Mouse (Mus musculus) stomach, embryonic 15.5 days (tissue): ENCODE measurements around the gene Tgfbr3. TPM values are rescaled to one million over a fixed set of nuclear protein-coding genes. Genes with fewer than 3 reads are reported as not detected.
A peak's percentile ranks its signal among the peaks of the same experiment; 100 is the strongest.

Experiments
- ATAC-seq: fragments of 200-750 bp; cut with Nextera tagmentation; 2 replicates; pipeline ENCODE4 v1.8.0; 2017; ENCODE audit warnings: low read depth, moderate number of reproducible peaks, moderate TSS enrichment; ENCODE audit not compliant: insufficient read depth, low FRiP score
- H3K27ac ChIP-seq: fragments of 300-500 bp; sonication (generic); 2 replicates; pipeline ENCODE4 v1.5.1; 2015; ENCODE audit warnings: mild to moderate bottlenecking, inconsistent platforms
- H3K27me3 ChIP-seq: fragments of 300-500 bp; sonication (generic); replicated peaks from 2 replicates; pipeline ENCODE4 v1.6.1; 2015; ENCODE audit warnings: inconsistent platforms
- H3K36me3 ChIP-seq: fragments of 300-500 bp; sonication (generic); 2 replicates; pipeline ENCODE4 v1.6.1; 2015; ENCODE audit warnings: inconsistent platforms
- H3K4me1 ChIP-seq: fragments of 300-500 bp; sonication (generic); 2 replicates; pipeline ENCODE4 v1.6.1; 2015; ENCODE audit warnings: inconsistent platforms
- H3K4me2 ChIP-seq: fragments of 300-500 bp; sonication (generic); 2 replicates; pipeline ENCODE4 v1.6.1; 2015; ENCODE audit warnings: mild to moderate bottlenecking, inconsistent platforms
- H3K4me3 ChIP-seq: fragments of 300-500 bp; sonication (generic); replicated peaks from 2 replicates; pipeline ENCODE4 v1.5.1; 2015; ENCODE audit warnings: inconsistent platforms
- H3K9ac ChIP-seq: fragments of 300-500 bp; sonication (generic); 2 replicates; pipeline ENCODE4 v1.6.1; 2015; ENCODE audit warnings: inconsistent platforms
- H3K9me3 ChIP-seq: fragments of 300-500 bp; sonication (generic); 2 replicates; pipeline ENCODE4 v1.6.1; 2016; ENCODE audit warnings: inconsistent platforms
- WGBS: fragments of 180-500 bp; shearing (Covaris S2); methylation state at CpG from one replicate; pipeline ENCODE4 v1.1.7; 2015; 5-methylcytosine and 5-hydroxymethylcytosine counted together
- polyA plus RNA-seq: library from polyadenylated mRNA; unstranded; fragments of >200 nt; fragmentation: Nextera tagmentation; extraction: Ambion mirVana; gene quantifications from 2 replicates; pipeline ENCODE4 v1.2.1, GENCODE M21; 2015

Tgfbr3 gene
- polyA plus RNA-seq, 1 experiment from 2014 or later: 20.3 TPM

DNA sequence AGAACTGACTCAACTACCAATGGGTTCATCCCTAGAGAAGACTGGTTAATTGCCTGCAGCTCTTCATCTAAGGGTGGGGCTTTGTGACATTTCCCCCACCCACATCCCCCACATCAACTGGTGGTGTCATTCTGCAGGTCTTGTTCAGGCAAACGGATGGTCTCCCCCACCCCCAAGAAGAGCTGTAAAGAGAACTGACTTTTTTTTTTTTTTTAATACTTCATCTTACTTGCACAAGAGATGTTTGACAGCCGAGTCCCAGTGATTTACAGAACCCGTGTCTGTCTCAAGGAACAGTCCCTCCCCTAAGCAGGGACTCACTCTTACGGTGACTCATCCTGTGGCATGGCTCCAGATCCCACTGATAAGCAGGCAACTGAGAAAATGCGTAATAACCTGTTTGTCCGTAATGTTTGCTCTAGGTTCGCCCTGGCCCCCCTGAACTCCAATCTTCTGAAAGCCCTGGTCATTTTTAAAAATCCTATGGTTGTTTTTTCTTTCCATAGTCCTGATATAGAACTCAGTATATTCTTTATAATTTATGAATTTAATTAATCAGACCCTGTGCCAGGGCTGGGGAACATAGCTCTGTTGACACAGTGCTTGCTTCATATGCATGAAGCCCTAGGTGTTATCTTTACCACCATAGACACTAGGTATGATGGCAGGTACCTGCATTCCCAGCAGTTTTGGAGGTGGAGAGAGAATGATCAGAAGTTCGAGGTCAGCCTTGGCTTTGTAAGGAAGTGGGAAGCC, 5.8 kb upstream of the Tgfbr3 start:
- Histone ChIP-seq H3K4me2 (no peak overlapping the region), H3K27ac (peak overlapping the region; percentile 33; the same call in 1 of the 2 replicates)

DNA sequence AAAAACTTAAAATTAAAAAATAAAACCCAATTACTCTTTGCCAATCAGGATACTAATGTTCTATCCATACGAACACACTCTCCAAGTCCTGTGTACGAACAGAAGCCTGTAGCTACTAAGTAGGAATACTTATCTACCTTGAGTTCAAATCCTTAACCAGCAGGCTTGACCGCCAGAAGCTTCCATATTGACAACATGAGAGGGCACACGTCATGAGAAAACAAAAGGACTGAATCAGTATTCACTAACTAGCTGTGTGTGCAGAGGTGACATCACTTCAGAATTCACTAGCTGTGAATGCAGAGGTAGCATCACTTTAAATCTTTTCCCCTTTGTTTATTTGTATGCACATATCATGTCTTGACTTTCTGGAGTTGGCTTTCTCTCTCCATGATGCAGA, 4.6 kb upstream of the Tgfbr3 start:
- Histone ChIP-seq H3K9me3 (no peaks in the 10 kb centered on the region), H3K4me2 (no peak overlapping the region), H3K36me3 (no peaks in the 10 kb centered on the region), H3K9ac (no peak overlapping the region), H3K4me3 (no peak overlapping the region), H3K27me3 (no peaks in the 10 kb centered on the region), H3K4me1 (peaks cover 8% of the 10 kb centered on the region; the same call in 1 of the 2 replicates), H3K27ac (no peak overlapping the region)
- ATAC-seq: no peak
- 87% methylated on average over 4 of the region's 4 CpGs for WGBS

More for the DNA sequence above, 5.8 kb upstream of the Tgfbr3 start:
- peaks cover 8% of the 10 kb centered on the region; the same call in 1 of the 2 replicates for H3K4me1 ChIP-seq
- no peaks in the 10 kb centered on the region for H3K27me3 ChIP-seq
- 32% methylated on average over 8 of the region's 8 CpGs for whole genome bisulfite sequencing
- no peak overlapping the region for H3K9ac ChIP-seq
- no peak overlapping the region for H3K4me3 ChIP-seq
- H3K36me3 ChIP-seq: no peaks in the 10 kb centered on the region
- no peaks in the 10 kb centered on the region for H3K9me3 ChIP-seq
- no peak for ATAC-seq

DNA sequence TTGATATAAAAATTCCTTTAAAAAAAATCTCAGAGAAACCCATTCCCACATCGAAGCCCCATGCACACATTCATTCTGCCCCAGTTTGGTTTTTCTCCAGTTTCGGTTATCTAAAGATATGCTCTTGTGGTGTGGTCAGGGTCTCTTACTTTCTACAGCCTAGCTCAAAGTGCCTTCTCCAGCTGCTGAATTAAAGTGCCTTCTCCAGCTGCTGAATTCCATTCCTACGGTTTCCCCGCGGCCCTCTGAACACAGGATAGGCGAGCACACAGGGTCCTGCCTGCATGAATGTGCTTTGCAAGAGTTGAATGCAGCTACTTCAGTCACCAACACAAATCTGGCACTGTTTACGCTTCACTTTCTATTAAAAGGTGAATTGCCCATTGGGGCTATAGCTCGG, 557 bp upstream of the Tgfbr3 start:
- no peak overlapping the region for H3K9ac ChIP-seq
- no peaks in the 10 kb centered on the region for H3K4me1 ChIP-seq
- WGBS: 31% methylated on average over 8 of the region's 8 CpGs
- H3K27me3 ChIP-seq: no peaks in the 10 kb centered on the region
- H3K9me3 ChIP-seq: no peaks in the 10 kb centered on the region
- H3K36me3 ChIP-seq: no peaks in the 10 kb centered on the region
- H3K27ac ChIP-seq: peak overlapping the region; percentile 95; the same call in 1 of the 2 replicates
- H3K4me2 ChIP-seq: peak overlapping the region; percentile 88
- H3K4me3 ChIP-seq: peak overlapping the region; percentile 75; the same call in 1 of the 2 replicates
- no peak for ATAC-seq

DNA sequence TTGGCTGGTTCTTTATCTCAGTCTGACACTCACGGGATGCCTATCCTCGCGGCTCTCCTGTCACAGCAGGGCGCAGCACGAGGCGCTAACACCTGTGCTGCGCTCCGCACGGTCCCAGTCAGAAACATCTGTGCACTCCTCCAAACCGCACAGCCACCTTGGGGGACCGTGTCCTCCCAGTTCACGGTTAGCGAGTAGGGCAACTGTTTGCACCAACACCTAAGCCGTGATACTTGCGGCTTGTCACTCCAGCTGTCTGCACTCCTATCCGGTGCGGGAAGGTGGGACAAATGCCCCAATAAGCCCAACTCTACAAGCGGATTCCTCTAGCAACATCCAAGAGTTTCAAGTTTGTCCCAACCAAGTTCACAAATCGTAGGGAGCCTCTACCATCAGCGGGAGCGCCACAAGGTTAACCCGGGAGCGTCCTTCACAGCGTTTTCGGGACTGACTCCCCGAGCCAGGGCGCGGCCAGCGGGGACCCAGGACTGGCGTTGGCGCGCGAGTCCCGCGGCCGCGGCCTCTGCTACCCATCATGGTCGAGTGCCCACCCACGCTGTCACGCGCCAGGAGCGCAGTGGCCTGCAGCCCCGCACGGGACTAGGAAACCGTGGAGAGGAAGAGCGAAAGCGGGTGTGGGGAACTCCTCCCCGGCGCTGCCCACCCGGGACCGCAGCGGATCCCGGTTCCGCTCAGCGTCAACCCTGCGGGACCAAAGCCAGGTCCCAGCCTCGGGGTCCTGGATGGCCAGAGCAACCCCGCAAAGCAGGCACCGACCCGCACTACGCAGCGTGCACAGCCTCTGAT, 799 bp downstream of the Tgfbr3 start:
- H3K9me3 ChIP-seq: no peaks in the 10 kb centered on the region
- H3K4me3 ChIP-seq: peak overlapping the region; percentile 75
- WGBS: under 1% methylated on average over 62 of the region's 62 CpGs
- no peaks in the 10 kb centered on the region for H3K27me3 ChIP-seq
- H3K4me2 ChIP-seq: peak overlapping the region; percentile 88
- peak overlapping the region; percentile 95 for H3K27ac ChIP-seq
- H3K36me3 ChIP-seq: no peaks in the 10 kb centered on the region
- H3K4me1 ChIP-seq: no peaks in the 10 kb centered on the region
- peak; percentile 15; the same call in 1 of the 2 replicates for ATAC-seq
- peak overlapping the region; percentile 79 for H3K9ac ChIP-seq

DNA sequence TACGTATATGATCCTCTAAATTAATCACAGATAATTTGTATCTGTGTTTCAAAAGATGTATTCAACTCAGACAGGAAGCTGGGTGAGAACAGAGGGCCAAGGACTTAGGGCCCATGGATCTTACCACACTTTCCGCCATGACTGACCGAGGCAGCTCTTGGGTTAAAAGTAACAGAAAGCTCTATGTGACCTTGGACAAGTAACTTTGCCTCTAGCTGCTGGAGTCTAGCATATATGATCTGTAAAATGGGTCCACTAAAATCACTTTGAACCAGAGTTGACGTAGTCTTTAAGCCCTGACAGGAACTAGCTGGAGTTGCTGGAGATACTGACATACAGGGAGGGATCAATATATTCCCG, 1.5 kb downstream of the Tgfbr3 start:
- Histone ChIP-seq H3K4me3 (peak overlapping the region; percentile 75), H3K27me3 (no peaks in the 10 kb centered on the region), H3K4me1 (no peaks in the 10 kb centered on the region), H3K9ac (no peak overlapping the region), H3K36me3 (no peaks in the 10 kb centered on the region), H3K27ac (0 out of 2 replicates have a peak overlapping the region, but pooled peaks have one; percentile 44), H3K4me2 (peak overlapping the region; percentile 88), H3K9me3 (no peaks in the 10 kb centered on the region)
- ATAC-seq: no peak
- WGBS: 48% methylated on average over 5 of the region's 5 CpGs

DNA sequence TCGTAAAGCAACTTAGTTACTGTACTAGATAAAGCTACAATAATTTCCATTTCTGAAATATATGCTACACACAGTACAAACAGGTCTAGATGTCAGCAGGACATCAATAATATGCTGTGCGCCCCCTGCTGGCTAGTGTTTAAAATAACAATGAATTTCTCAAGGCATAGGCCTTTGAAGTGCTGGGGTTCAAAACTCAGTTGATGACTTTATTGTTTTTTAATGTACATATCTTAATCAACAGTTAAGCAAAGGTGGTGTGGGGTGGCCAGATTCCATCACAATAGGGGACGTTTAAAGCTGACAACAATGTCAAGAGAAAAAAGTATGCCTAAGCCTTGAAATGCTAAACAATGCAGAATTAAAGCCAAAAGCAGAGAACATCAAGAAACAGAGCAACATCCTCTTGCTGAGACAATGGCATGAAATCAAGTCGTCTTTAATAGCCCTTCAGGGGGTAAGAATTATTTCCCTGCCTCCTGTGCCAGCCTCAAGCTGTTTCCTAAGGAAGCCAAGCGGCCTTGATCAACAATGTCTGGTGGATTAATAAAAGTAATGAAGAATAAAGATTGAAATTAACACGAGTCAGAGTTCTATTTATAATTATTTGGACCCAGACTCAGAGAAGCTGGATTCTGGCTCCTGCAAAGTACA, 2.0 kb downstream of the Tgfbr3 start:
- Histone ChIP-seq H3K4me2 (peak overlapping the region; percentile 88), H3K27me3 (no peaks in the 10 kb centered on the region), H3K4me1 (no peaks in the 10 kb centered on the region), H3K4me3 (peak overlapping the region; percentile 75), H3K27ac (0 out of 2 replicates have a peak overlapping the region, but pooled peaks have one; percentile 44), H3K9ac (no peak overlapping the region), H3K36me3 (no peaks in the 10 kb centered on the region), H3K9me3 (no peaks in the 10 kb centered on the region)
- 24% methylated on average over 6 of the region's 6 CpGs for WGBS
- no peak for ATAC-seq

DNA sequence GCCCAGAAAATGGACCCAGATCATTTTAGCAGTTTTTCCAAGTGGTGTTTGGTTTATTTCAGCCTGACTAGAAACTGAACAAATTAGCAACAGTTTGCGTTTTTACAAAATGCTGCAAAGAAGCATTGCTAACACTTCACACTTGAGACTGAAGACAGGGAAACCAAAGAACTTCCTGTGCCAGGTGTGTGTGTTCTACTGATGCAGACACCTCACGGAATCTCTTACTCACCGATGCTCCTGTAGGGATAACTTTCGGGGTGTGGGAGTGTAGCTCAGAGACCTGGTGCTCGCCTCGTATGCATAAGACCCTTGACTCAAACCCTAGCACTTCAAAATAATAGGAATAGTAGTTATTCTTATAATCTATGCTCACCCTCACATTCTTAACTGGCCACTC, 3.9 kb downstream of the Tgfbr3 start:
- Histone ChIP-seq H3K9ac (no peak overlapping the region), H3K27ac (no peak overlapping the region), H3K9me3 (no peaks in the 10 kb centered on the region), H3K4me3 (no peak overlapping the region), H3K4me1 (no peaks in the 10 kb centered on the region), H3K4me2 (no peak overlapping the region), H3K36me3 (no peaks in the 10 kb centered on the region), H3K27me3 (no peaks in the 10 kb centered on the region)
- WGBS: 71% methylated on average over 6 of the region's 6 CpGs
- ATAC-seq: no peak

DNA sequence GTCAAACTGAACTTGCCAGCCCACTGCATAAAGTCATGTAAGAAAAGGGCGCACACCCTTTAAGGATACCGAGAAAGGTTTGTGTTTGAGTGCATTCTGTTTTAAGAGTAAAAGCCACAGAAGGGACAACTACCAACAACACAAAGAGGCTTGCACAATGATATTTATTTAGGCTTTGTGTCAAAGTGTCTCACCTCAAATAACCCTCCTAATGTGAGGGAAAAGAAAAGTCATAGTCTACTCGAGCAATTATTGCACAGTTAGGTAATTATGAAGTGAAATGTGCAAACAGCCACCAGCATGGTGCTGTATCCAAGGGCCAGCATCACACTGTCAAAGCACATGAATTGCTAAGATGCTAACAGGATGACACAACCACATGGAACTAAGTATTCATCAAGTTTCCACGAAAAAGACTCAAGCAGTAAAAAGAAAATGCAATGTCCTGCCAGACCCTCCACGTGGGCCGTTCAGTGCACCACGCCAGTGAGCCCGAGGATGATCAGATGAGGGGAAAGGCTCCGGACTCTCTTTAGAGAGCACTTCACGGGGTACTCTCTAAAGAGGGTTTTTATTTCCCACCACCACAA, 5.4 kb downstream of the Tgfbr3 start:
- H3K9ac ChIP-seq: no peak overlapping the region
- no peak overlapping the region for H3K4me2 ChIP-seq
- H3K4me3 ChIP-seq: no peak overlapping the region
- no peaks in the 10 kb centered on the region for H3K27me3 ChIP-seq
- peaks cover 3% of the 10 kb centered on the region; the same call in 1 of the 2 replicates for H3K4me1 ChIP-seq
- no peaks in the 10 kb centered on the region for H3K36me3 ChIP-seq
- no peak overlapping the region for H3K27ac ChIP-seq
- ATAC-seq: no peak
- no peaks in the 10 kb centered on the region for H3K9me3 ChIP-seq
- WGBS: 67% methylated on average over 10 of the region's 10 CpGs

DNA sequence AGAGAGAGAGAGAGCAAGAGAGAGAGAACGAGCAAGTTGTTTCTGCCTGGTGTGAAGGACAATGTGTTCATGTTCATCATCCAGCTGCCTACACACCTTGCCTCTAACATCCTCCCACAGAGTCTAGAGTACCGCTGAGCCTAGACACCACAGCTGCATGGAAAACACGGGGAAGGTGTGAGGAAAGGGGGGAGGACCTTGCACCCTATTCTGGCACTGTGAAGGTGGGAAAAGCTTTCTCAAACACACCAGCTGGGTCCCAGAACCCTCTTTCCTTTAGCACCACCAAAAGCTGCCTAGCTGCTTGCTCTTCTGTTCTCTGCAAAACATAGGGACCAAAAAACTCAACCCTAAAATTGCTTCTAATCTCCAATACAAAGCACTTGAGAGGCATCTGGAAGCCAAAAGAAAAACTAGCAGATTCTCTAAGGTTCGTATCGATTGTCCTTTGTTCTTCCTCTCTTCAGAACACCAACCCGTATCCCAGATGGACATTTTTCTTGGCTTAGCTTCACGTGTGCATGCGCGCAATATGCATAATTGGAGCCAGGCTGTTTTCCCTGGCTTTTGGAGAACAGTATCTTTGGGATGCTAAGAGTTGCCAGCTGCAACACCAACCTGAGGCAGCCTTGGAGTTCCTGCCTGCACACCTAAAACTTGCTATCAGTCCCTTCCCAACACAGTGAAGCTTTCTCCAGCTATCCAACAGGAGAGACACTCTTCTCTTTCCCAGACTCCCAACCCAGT, 6.7 kb downstream of the Tgfbr3 start:
- no peaks in the 10 kb centered on the region for H3K27me3 ChIP-seq
- peaks cover 3% of the 10 kb centered on the region; the same call in 1 of the 2 replicates for H3K4me1 ChIP-seq
- no peak overlapping the region for H3K4me3 ChIP-seq
- no peak for ATAC-seq
- no peak overlapping the region for H3K4me2 ChIP-seq
- no peak overlapping the region for H3K9ac ChIP-seq
- WGBS: 73% methylated on average over 9 of the region's 9 CpGs
- no peaks in the 10 kb centered on the region for H3K36me3 ChIP-seq
- no peaks in the 10 kb centered on the region for H3K9me3 ChIP-seq
- H3K27ac ChIP-seq: no peak overlapping the region

DNA sequence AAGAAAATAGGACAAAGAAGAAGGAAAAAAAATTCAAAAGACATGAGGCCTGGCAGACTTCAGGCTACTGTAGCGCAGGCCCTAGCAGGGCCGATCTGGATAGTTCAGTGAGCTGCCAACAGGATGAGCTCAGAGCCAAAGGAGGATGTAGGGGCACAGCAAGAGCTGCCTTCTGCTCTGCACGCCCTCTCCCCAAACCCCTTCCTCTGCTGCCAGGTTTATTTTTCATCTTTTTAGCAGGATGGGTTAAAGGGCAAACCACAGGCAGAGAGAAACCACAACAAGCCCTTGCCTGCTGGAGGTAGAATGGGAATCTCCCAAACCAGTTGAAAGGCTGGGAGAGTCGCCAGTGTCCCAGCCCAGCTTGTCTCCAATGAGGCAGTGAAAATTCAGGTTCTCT, 10.2 kb downstream of the Tgfbr3 start:
- Histone ChIP-seq H3K27me3 (no peaks in the 10 kb centered on the region), H3K9ac (no peak overlapping the region), H3K27ac (no peak overlapping the region), H3K4me2 (no peak overlapping the region), H3K4me1 (peaks cover 15% of the 10 kb centered on the region), H3K9me3 (no peaks in the 10 kb centered on the region), H3K4me3 (no peak overlapping the region), H3K36me3 (no peaks in the 10 kb centered on the region)
- 58% methylated on average over 4 of the region's 4 CpGs for WGBS
- no peak for ATAC-seq

DNA sequence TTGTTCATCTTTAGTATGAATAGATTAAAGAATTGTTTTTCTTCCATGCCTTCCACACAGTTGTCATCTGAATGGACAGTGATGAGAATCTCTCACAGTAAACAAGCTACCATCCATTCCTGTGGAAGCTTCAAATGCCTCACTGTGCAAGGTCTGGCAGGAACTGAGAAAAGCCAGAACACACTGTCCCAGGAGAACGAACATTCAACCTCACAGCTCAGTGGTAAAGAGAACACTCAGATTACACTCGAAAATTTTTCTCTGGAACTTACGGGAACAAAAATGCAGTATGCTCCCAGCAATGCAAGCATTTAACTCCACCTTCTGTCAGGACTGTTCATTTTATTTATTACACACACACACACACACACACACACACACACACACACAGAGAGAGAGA, 13.2 kb downstream of the Tgfbr3 start:
- WGBS: 33% methylated on average over 3 of the region's 3 CpGs
- H3K9ac ChIP-seq: no peak overlapping the region
- no peak overlapping the region for H3K4me3 ChIP-seq
- no peaks in the 10 kb centered on the region for H3K9me3 ChIP-seq
- no peak for ATAC-seq
- H3K27me3 ChIP-seq: no peaks in the 10 kb centered on the region
- peak overlapping the region; percentile 64 for H3K27ac ChIP-seq
- no peak overlapping the region for H3K4me2 ChIP-seq
- H3K4me1 ChIP-seq: peaks cover 33% of the 10 kb centered on the region
- no peaks in the 10 kb centered on the region for H3K36me3 ChIP-seq
